Mouse (Mus musculus): ENCODE measurements around the gene Slc8b1.
A peak's percentile ranks its signal among the peaks of the same experiment; 100 is the strongest.

Slc8b1 gene

GRCm38 (mm10) chr5:120569791-120570190, 58.8 kb downstream of the Slc8b1 start:
- DNase-seq = peak in 1 of 2 experiments; percentile 47

- no peak for DNase-seq
Measured at GRCm38 (mm10) chr5:120570289-120570897, 59.4 kb downstream of the Slc8b1 start.

GRCm38 (mm10) chr5:120571056-120571740, 60.2 kb downstream of the Slc8b1 start:
- DNase-seq = peak; percentile 52 to 77

- no peak for DNase-seq
Measured at GRCm38 (mm10) chr5:120574469-120575063, 63.6 kb downstream of the Slc8b1 start.

GRCm38 (mm10) chr5:120576781-120577301, 65.9 kb downstream of the Slc8b1 start:
- DNase-seq = no peak

- DNase-seq = peak in 1 of 2 experiments; percentile 36
Measured at GRCm38 (mm10) chr5:120577935-120578441, 67.0 kb downstream of the Slc8b1 start.

- peak; percentile 63 to 69 for DNase-seq
Measured at GRCm38 (mm10) chr5:120578504-120579081, 67.6 kb downstream of the Slc8b1 start.

GRCm38 (mm10) chr5:120579211-120579897, 68.4 kb downstream of the Slc8b1 start:
- peak; percentile 24 to 45 for DNase-seq

- DNase-seq = no peak
Measured at GRCm38 (mm10) chr5:120579898-120580626, 69.1 kb downstream of the Slc8b1 start.

- DNase-seq = peak in 1 of 2 experiments; percentile 22
Measured at GRCm38 (mm10) chr5:120582002-120582401, 71.0 kb downstream of the Slc8b1 start.

GRCm38 (mm10) chr5:120583511-120583910, 72.5 kb downstream of the Slc8b1 start:
- DNase-seq = no peak
